In genomic region chr7:44547041-44547440, GRCm38 (mm10) we compare ENCODE assay signal across 10 mouse cellular contexts. TPM values are rescaled to one million over a fixed set of nuclear protein-coding genes. Genes with fewer than 3 reads are reported as not detected.
A peak's percentile ranks its signal among the peaks of the same experiment; 100 is the strongest.
DNase-seq lines count a peak whose midpoint lies in the region; ATAC-seq and TF ChIP-seq lines count a peak whose summit lies in the region.
"Had no signal": no experiment of that assay in that cellular context is flagged by ENCODE, and none has a peak within 500 bp of the region (broad histone marks: within the 10 kb centered on the region; RNA-seq: fewer than 3 reads in every experiment).

No protein-coding gene starts in this region.

- H3K27ac ChIP-seq in lung, embryonic 15.5 days: no peak overlapping the region
- H3K27ac ChIP-seq in embryonic facial prominence, embryonic 12.5 days: no peak overlapping the region
- H3K27ac ChIP-seq in hindbrain, postnatal 0 days: no peak overlapping the region

- no peak for DNase-seq in lung, postnatal 36 days
- DNase-seq in hindbrain, postnatal 0 days (ENCODE audit: low spot score): no peak
- DNase-seq in naive thymus-derived CD4-positive, alpha-beta T cell, adult 2 months (ENCODE audit: low read depth): peak; percentile 51
- no peak for DNase-seq in T-cell, adult 2 months (ENCODE audit: low spot score)
- DNase-seq: adrenal gland, postnatal 10 days; right cerebral cortex, postnatal 25 days had no signal

- peak overlapping the region; percentile 81 for H3K4me2 ChIP-seq in lung, embryonic 15.5 days
- peak overlapping the region; percentile 77 for H3K4me2 ChIP-seq in embryonic facial prominence, embryonic 12.5 days (replicated peaks)
- H3K4me2 ChIP-seq in hindbrain, postnatal 0 days (ENCODE audit: low read depth, low read length): no peak overlapping the region; the same call in 1 of the 2 replicates

- H3K4me1 ChIP-seq in lung, embryonic 15.5 days: peaks cover 13% of the 10 kb centered on the region
- H3K4me1 ChIP-seq in embryonic facial prominence, embryonic 12.5 days: peaks cover 11% of the 10 kb centered on the region
- peaks cover 8% of the 10 kb centered on the region; the same call in 1 of the 2 replicates for H3K4me1 ChIP-seq in hindbrain, postnatal 0 days (ENCODE audit: insufficient read depth, low read length)

- no peaks in the 10 kb centered on the region for H3K27me3 ChIP-seq in lung, embryonic 15.5 days
- H3K27me3 ChIP-seq in embryonic facial prominence, embryonic 12.5 days: no peaks in the 10 kb centered on the region
- no peaks in the 10 kb centered on the region for H3K27me3 ChIP-seq in hindbrain, postnatal 0 days (ENCODE audit: insufficient read depth, low read length)

- peak overlapping the region; percentile 72 for H3K4me3 ChIP-seq in lung, embryonic 15.5 days
- peak overlapping the region; percentile 70; the same call in 1 of the 2 replicates for H3K4me3 ChIP-seq in embryonic facial prominence, embryonic 12.5 days
- H3K4me3 ChIP-seq in hindbrain, postnatal 0 days (ENCODE audit: low read length): no peak overlapping the region

- H3K9me3 ChIP-seq in lung, embryonic 15.5 days: no peaks in the 10 kb centered on the region
- no peaks in the 10 kb centered on the region for H3K9me3 ChIP-seq in embryonic facial prominence, embryonic 12.5 days
- H3K9me3 ChIP-seq in hindbrain, postnatal 0 days (ENCODE audit: low read length): no peaks in the 10 kb centered on the region

- 90% methylated on average over 13 of the region's 13 CpGs for WGBS in lung, embryonic 15.5 days
- WGBS in embryonic facial prominence, embryonic 12.5 days: 90% methylated on average over 13 of the region's 13 CpGs
- 95% methylated on average over 13 of the region's 13 CpGs for WGBS in hindbrain, postnatal 0 days

- no peak for ATAC-seq in lung, embryonic 15.5 days (ENCODE audit: borderline replicate concordance, extremely low read depth, low FRiP score, low TSS enrichment)
- ATAC-seq in embryonic facial prominence, embryonic 12.5 days (ENCODE audit: insufficient number of reproducible peaks, insufficient read depth, low FRiP score, low TSS enrichment): no peak
- no peak for ATAC-seq in hindbrain, postnatal 0 days
- no peak for ATAC-seq in frontal cortex, adult (ENCODE audit: low TSS enrichment)

- H3K9ac ChIP-seq in lung, embryonic 15.5 days: peak overlapping the region; percentile 59
- H3K9ac ChIP-seq in embryonic facial prominence, embryonic 12.5 days: peak overlapping the region; percentile 67; the same call in 1 of the 2 replicates
- peak overlapping the region; percentile 45; the same call in 1 of the 2 replicates for H3K9ac ChIP-seq in hindbrain, postnatal 0 days (replicated peaks; ENCODE audit: low read length)

- H3K36me3 ChIP-seq in lung, embryonic 15.5 days: peaks cover 34% of the 10 kb centered on the region
- peaks cover 37% of the 10 kb centered on the region for H3K36me3 ChIP-seq in embryonic facial prominence, embryonic 12.5 days
- H3K36me3 ChIP-seq in hindbrain, postnatal 0 days (ENCODE audit: insufficient read depth, low read length): peaks cover 19% of the 10 kb centered on the region

- TF ChIP-seq CTCF in hindbrain, postnatal 0 days (IDR thresholded peaks at IDR 0.05; ENCODE audit: low read depth): no peak

RNA-seq across cellular contexts. Expression of gene Pold1, which starts 1.6 kb away (rescaled TPM):
- polyA plus RNA-seq in lung, embryonic 15.5 days (2015; fragmentation: Nextera tagmentation; extraction: Ambion mirVana): 108 and 112 TPM in 2 replicates
- polyA plus RNA-seq in embryonic facial prominence, embryonic 12.5 days (2016; fragmentation: Nextera tagmentation; extraction: Ambion mirVana): 125 and 130 TPM in 2 replicates
- 26.3 and 30.0 TPM in 2 replicates for total RNA-seq in hindbrain, postnatal 0 days (2014; rRNA removed)
- polyA plus RNA-seq in hindbrain, postnatal 0 days (2015; fragmentation: Nextera tagmentation; extraction: Ambion mirVana): 17.6 and 18.7 TPM in 2 replicates

RNA-seq across cellular contexts. Expression of gene Nr1h2, which starts 6.7 kb away (rescaled TPM):
- polyA plus RNA-seq in lung, embryonic 15.5 days (2015; fragmentation: Nextera tagmentation; extraction: Ambion mirVana): 68.4 and 75.3 TPM in 2 replicates
- polyA plus RNA-seq in embryonic facial prominence, embryonic 12.5 days (2016; fragmentation: Nextera tagmentation; extraction: Ambion mirVana): 68.1 and 68.6 TPM in 2 replicates
- total RNA-seq in hindbrain, postnatal 0 days (2014; rRNA removed): 71.2 and 76.4 TPM in 2 replicates
- 50.5 and 57.6 TPM in 2 replicates for polyA plus RNA-seq in hindbrain, postnatal 0 days (2015; fragmentation: Nextera tagmentation; extraction: Ambion mirVana)

RNA-seq across cellular contexts. Expression of gene Spib, which starts 15.2 kb away (rescaled TPM):
- polyA plus RNA-seq in lung, embryonic 15.5 days (2015; fragmentation: Nextera tagmentation; extraction: Ambion mirVana): 0.77 and 2.0 TPM in 2 replicates
- 0.10 TPM in 1 of 2 replicates, not detected in the other for polyA plus RNA-seq in embryonic facial prominence, embryonic 12.5 days (2016; fragmentation: Nextera tagmentation; extraction: Ambion mirVana)
- total RNA-seq in hindbrain, postnatal 0 days (2014; rRNA removed): 0.05 TPM in 1 of 2 replicates, not detected in the other
- polyA plus RNA-seq in hindbrain, postnatal 0 days (2015; fragmentation: Nextera tagmentation; extraction: Ambion mirVana): 0.06 TPM in 1 of 2 replicates, not detected in the other

RNA-seq across cellular contexts. Expression of gene Mybpc2, which starts 22.6 kb away (rescaled TPM):
- 0.45 and 0.65 TPM in 2 replicates for polyA plus RNA-seq in lung, embryonic 15.5 days (2015; fragmentation: Nextera tagmentation; extraction: Ambion mirVana)
- polyA plus RNA-seq in embryonic facial prominence, embryonic 12.5 days (2016; fragmentation: Nextera tagmentation; extraction: Ambion mirVana): 0.06 TPM in 2 replicates
- 0.14 and 0.47 TPM in 2 replicates for total RNA-seq in hindbrain, postnatal 0 days (2014; rRNA removed)
- 0.19 and 0.25 TPM in 2 replicates for polyA plus RNA-seq in hindbrain, postnatal 0 days (2015; fragmentation: Nextera tagmentation; extraction: Ambion mirVana)
- polyA plus RNA-seq: liver, adult 2 months had no signal

RNA-seq across cellular contexts. Expression of gene Napsa, which starts 25.1 kb away (rescaled TPM):
- polyA plus RNA-seq in lung, embryonic 15.5 days (2015; fragmentation: Nextera tagmentation; extraction: Ambion mirVana): 30.9 and 42.2 TPM in 2 replicates
- polyA plus RNA-seq in embryonic facial prominence, embryonic 12.5 days (2016; fragmentation: Nextera tagmentation; extraction: Ambion mirVana): 1.1 and 1.3 TPM in 2 replicates
- total RNA-seq in hindbrain, postnatal 0 days (2014; rRNA removed): 0.90 TPM in 1 of 2 replicates, not detected in the other
- 0.26 and 0.69 TPM in 2 replicates for polyA plus RNA-seq in hindbrain, postnatal 0 days (2015; fragmentation: Nextera tagmentation; extraction: Ambion mirVana)
